Comparison of ENCODE assay signal across 13 mouse cellular contexts in genomic region chr1:54710550-54710949, GRCm38 (mm10).
DNase-seq lines count a peak whose midpoint lies in the region; ATAC-seq and TF ChIP-seq lines count a peak whose summit lies in the region.
"Had no signal": no experiment of that assay in that cellular context is flagged by ENCODE, and none has a peak within 500 bp of the region (broad histone marks: within the 10 kb centered on the region; RNA-seq: fewer than 3 reads in every experiment).

No protein-coding gene starts in this region.

- H3K27me3 ChIP-seq in kidney, postnatal 0 days (ENCODE audit: insufficient read depth, low read length) = no peaks in the 10 kb centered on the region
- H3K27me3 ChIP-seq: midbrain, embryonic 15.5 days had no signal

- no peak for ATAC-seq in kidney, postnatal 0 days (replicated peaks; ENCODE audit: low FRiP score, low read depth)
- ATAC-seq: midbrain, embryonic 15.5 days had no signal

- intact Hi-C loops in heart, postnatal 14 days (cut with DNase I) = no loop called here

- no peak overlapping the region for H3K4me3 ChIP-seq in kidney, postnatal 0 days (replicated peaks; ENCODE audit: low read depth, low read length)
- H3K4me3 ChIP-seq: midbrain, embryonic 15.5 days had no signal

- peak; percentile 22 for DNase-seq in kidney, postnatal 0 days (ENCODE audit: low spot score)
- DNase-seq in kidney, adult 9 months = no peak
- DNase-seq in MEL-GATA-1-ER (ENCODE audit: extremely low read depth, low read depth) = peak; percentile 92
- peak; percentile 81 for DNase-seq in brain, embryonic 14.5 days (ENCODE audit: low read depth)
- peak; percentile 17 to 26 for DNase-seq in heart, postnatal 14 days
- no peak for DNase-seq in spleen, postnatal 14 days (ENCODE audit: low spot score in 2 of 2)
- no peak for DNase-seq in layer of hippocampus, postnatal 14 days (ENCODE audit: low spot score in 2 of 2)
- DNase-seq in thymus, postnatal 25 days = no peak
- DNase-seq: adrenal gland, postnatal 10 days; kidney, adult 11 months; layer of hippocampus, adult 9-11 months had no signal

- no peak for TF ChIP-seq CTCF in kidney, postnatal 0 days (IDR thresholded peaks at IDR 0.05; ENCODE audit: low read depth)
- TF ChIP-seq CTCF in brain, embryonic 14.5 days (IDR thresholded peaks at IDR 0.05; ENCODE audit: borderline replicate concordance, extremely low read depth, insufficient read depth, insufficient read length) = no peak

- TF ChIP-seq POLR2A in brain, embryonic 14.5 days (IDR thresholded peaks at IDR 0.05; ENCODE audit: borderline replicate concordance, extremely low read depth, insufficient read depth, insufficient read length, poor library complexity, severe bottlenecking) = no peak

- no peaks in the 10 kb centered on the region for H3K36me3 ChIP-seq in kidney, postnatal 0 days (ENCODE audit: insufficient read depth, low read length)
- H3K36me3 ChIP-seq: midbrain, embryonic 15.5 days had no signal

- H3K27ac ChIP-seq in kidney, postnatal 0 days = no peak overlapping the region
- H3K27ac ChIP-seq: liver, embryonic 14.5 days; midbrain, embryonic 15.5 days had no signal

- 83% methylated on average over 1 of the region's 1 CpGs for WGBS in kidney, postnatal 0 days

- no peaks in the 10 kb centered on the region for H3K9me3 ChIP-seq in kidney, postnatal 0 days (replicated peaks; ENCODE audit: low read length)
- H3K9me3 ChIP-seq: midbrain, embryonic 15.5 days had no signal

- no peaks in the 10 kb centered on the region for H3K4me1 ChIP-seq in kidney, postnatal 0 days (replicated peaks; ENCODE audit: insufficient read depth, low read length)

- no peak overlapping the region for H3K4me2 ChIP-seq in kidney, postnatal 0 days (ENCODE audit: low read length)
- H3K4me2 ChIP-seq: midbrain, embryonic 15.5 days had no signal

- H3K9ac ChIP-seq in kidney, postnatal 0 days (ENCODE audit: low read depth, low read length) = no peak overlapping the region
- H3K9ac ChIP-seq: liver, embryonic 14.5 days; midbrain, embryonic 15.5 days had no signal

Comparison
In these comparisons a context has a peak if more than half of its experiments do, and no peak if none do; other contexts are left out.
1. DNase-seq: peak in kidney, postnatal 0 days (single experiment), MEL-GATA-1-ER (single experiment), brain, embryonic 14.5 days (single experiment) and heart, postnatal 14 days (2 of 2); none in kidney, adult 9 months (single experiment), spleen, postnatal 14 days (0 of 2), layer of hippocampus, postnatal 14 days (0 of 2) and thymus, postnatal 25 days (single experiment).